Mouse (Mus musculus): ENCODE measurements around the gene Prpf19. TPM values are rescaled to one million over a fixed set of nuclear protein-coding genes. Genes with fewer than 3 reads are reported as not detected.

Gene Prpf19
- polyA plus RNA-seq, 1 experiment from 2014 or later = 50.9 TPM

GRCm38 (mm10) chr19:10869886-10870527 lies 25.0 kb upstream of the Prpf19 start, which contains the start of gene Tmem132a:
Tmem132a (minus strand) TSS chr19:10869940.
- peak within 1 kb of the TSS; percentile 84 for H3K4me3 ChIP-seq
- peak within 1 kb of the TSS; percentile 92 for H3K9ac ChIP-seq
- peaks cover 34% of the 10 kb centered on the region for H3K4me1 ChIP-seq
- peak; percentile 46 for ATAC-seq (ENCODE audit: low FRiP score, low read depth)
- no peaks in the 10 kb centered on the region for H3K9me3 ChIP-seq
- H3K27ac ChIP-seq = peak within 1 kb of the TSS; percentile 90
- H3K27me3 ChIP-seq = no peaks in the 10 kb centered on the region
- H3K4me2 ChIP-seq (replicated peaks) = peak within 1 kb of the TSS; percentile 91
- H3K36me3 ChIP-seq = peaks cover 63% of the 10 kb centered on the region
- WGBS = 4% methylated on average over 8 of the region's 8 CpGs

DNA sequence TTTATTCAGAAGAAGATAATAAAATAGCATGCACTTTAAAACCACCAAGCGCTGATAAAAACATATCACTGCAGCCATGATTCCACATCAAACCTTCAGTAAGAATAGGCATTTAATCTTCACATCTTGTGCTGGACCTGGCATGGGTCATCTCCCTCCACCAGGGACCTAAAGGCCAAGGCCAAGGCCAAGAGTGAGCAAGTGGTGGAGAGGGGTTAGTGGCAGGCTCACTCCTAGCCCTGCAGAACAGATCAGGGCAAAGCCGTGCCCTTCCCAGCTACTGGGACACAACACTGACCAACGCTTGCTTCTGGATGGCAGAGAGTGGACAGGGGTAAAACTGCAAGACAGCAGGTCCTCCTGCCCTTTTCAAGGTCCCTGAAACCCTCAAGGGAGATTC lies 24.4 kb upstream of the Prpf19 start:
- Histone ChIP-seq H3K9me3 (no peaks in the 10 kb centered on the region), H3K4me2 (replicated peaks) (peak overlapping the region; percentile 91; the same call in 1 of the 2 replicates), H3K27me3 (no peaks in the 10 kb centered on the region), H3K9ac (peak overlapping the region; percentile 56), H3K27ac (peak overlapping the region; percentile 90), H3K4me3 (peak overlapping the region; percentile 84; the same call in 1 of the 2 replicates), H3K36me3 (peaks cover 59% of the 10 kb centered on the region), H3K4me1 (peaks cover 34% of the 10 kb centered on the region)
- 85% methylated on average over 3 of the region's 3 CpGs for WGBS
- ATAC-seq (ENCODE audit: low FRiP score, low read depth) = no peak

GRCm38 (mm10) chr19:10871328-10871961 lies 23.6 kb upstream of the Prpf19 start:
- WGBS = 80% methylated on average over 14 of the region's 14 CpGs
- Histone ChIP-seq H3K4me1 (peaks cover 34% of the 10 kb centered on the region), H3K9me3 (no peaks in the 10 kb centered on the region), H3K27me3 (no peaks in the 10 kb centered on the region), H3K9ac (no peak overlapping the region), H3K27ac (no peak overlapping the region), H3K36me3 (peaks cover 52% of the 10 kb centered on the region), H3K4me2 (replicated peaks) (no peak overlapping the region), H3K4me3 (no peak overlapping the region)
- ATAC-seq (ENCODE audit: low FRiP score, low read depth) = no peak

DNA sequence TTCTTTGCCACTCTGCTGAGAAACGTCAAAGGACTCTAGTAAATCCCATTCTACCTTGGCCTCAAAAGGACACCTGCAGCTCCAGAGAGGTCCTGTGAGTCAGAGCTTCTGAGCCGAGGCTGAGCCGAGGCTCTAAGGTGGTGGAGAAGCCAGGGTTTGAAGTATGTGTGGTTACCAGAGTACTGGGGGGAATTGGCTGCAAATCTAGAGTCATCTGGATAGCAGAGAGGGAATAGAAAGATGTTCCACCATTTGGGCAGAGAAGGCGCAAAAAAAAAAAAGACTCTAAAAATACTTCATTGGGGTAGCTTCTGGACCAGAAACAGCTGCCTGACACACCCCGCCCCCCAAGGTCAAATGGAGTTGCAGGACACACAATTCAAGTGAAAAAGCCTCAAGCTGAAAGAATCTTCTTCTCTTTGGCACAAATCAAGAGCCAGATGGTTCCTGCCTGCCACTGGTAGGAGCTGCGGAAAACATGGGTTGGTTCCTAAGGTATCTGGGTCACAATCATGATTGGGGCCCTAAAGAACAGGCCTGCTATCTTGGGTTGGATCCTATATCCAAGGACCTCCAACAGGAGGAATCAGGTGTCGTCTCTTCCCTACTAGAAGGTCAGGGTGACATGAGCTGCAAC lies 16.7 kb upstream of the Prpf19 start:
- Histone ChIP-seq H3K9me3 (peaks cover 2% of the 10 kb centered on the region; the same call in 1 of the 2 replicates), H3K27me3 (no peaks in the 10 kb centered on the region), H3K4me2 (replicated peaks) (no peak overlapping the region), H3K4me3 (no peak overlapping the region), H3K36me3 (peaks cover 31% of the 10 kb centered on the region), H3K9ac (no peak overlapping the region), H3K27ac (no peak overlapping the region), H3K4me1 (peaks cover 17% of the 10 kb centered on the region)
- no peak for ATAC-seq (ENCODE audit: low FRiP score, low read depth)
- 87% methylated on average over 7 of the region's 7 CpGs for WGBS

GRCm38 (mm10) chr19:10880085-10880974 lies 14.7 kb upstream of the Prpf19 start:
- H3K4me1 ChIP-seq = peaks cover 17% of the 10 kb centered on the region
- H3K36me3 ChIP-seq = peaks cover 15% of the 10 kb centered on the region
- H3K27ac ChIP-seq = no peak overlapping the region; the same call in 1 of the 2 replicates
- ATAC-seq (ENCODE audit: low FRiP score, low read depth) = no peak
- WGBS = 58% methylated on average over 6 of the region's 7 CpGs
- peak overlapping the region; percentile 77 for H3K9ac ChIP-seq
- peak overlapping the region; percentile 94 for H3K4me2 ChIP-seq (replicated peaks)
- no peaks in the 10 kb centered on the region for H3K27me3 ChIP-seq
- H3K9me3 ChIP-seq = peaks cover 12% of the 10 kb centered on the region
- H3K4me3 ChIP-seq = peak overlapping the region; percentile 65

DNA sequence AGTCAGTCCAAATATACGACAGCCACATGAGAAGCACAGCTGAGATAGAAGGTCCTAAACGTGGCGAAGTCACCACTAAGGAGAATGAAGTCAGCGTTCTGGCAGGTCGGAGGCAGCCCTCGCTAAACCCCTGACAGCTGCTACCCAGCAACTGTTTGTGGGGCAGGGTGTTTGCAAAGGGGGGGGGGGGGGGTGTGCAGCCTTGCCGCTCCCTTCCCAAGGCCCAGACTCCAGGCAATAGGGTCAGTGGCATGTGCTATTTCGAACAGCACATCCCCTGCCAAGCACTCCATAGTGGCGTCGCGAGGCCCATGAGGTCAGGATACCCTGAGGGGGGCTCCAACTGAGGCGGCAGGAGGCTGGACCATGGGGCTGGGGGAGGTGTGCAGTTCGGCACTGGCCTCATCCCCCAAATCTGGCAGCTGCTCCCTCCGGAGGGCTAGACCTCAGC lies 14.0 kb upstream of the Prpf19 start:
- Histone ChIP-seq H3K27ac (peak overlapping the region; percentile 34; the same call in 1 of the 2 replicates), H3K4me3 (peak overlapping the region; percentile 65), H3K9me3 (peaks cover 14% of the 10 kb centered on the region), H3K4me1 (peaks cover 17% of the 10 kb centered on the region), H3K9ac (peak overlapping the region; percentile 77), H3K36me3 (peaks cover 14% of the 10 kb centered on the region), H3K27me3 (no peaks in the 10 kb centered on the region), H3K4me2 (replicated peaks) (peak overlapping the region; percentile 94)
- ATAC-seq (ENCODE audit: low FRiP score, low read depth) = peak; percentile 56; the same call in 1 of the 2 replicates
- WGBS = 5% methylated on average over 14 of the region's 14 CpGs

- Histone ChIP-seq H3K4me2 (replicated peaks) (peak within 1 kb of the TSS; percentile 94), H3K27ac (peak within 1 kb of the TSS; percentile 97), H3K36me3 (peaks cover 14% of the 10 kb centered on the region), H3K4me1 (peaks cover 17% of the 10 kb centered on the region), H3K9ac (peak within 1 kb of the TSS; percentile 77), H3K4me3 (peak within 1 kb of the TSS; percentile 65), H3K27me3 (no peaks in the 10 kb centered on the region), H3K9me3 (peaks cover 14% of the 10 kb centered on the region)
- peak; percentile 91 for ATAC-seq (ENCODE audit: low FRiP score, low read depth)
- WGBS = under 1% methylated on average over 49 of the region's 49 CpGs
These were observed 13.4 kb upstream of the Prpf19 start, which contains the start of gene Tmem109 for GRCm38 (mm10) chr19:10881426-10882154. Tmem109 (minus strand) TSS chr19:10882001.

- no peak overlapping the region for H3K27ac ChIP-seq
- no peak overlapping the region for H3K4me3 ChIP-seq
- H3K36me3 ChIP-seq = peaks cover under 1% of the 10 kb centered on the region
- no peaks in the 10 kb centered on the region for H3K9me3 ChIP-seq
- no peak overlapping the region for H3K9ac ChIP-seq
- ATAC-seq (ENCODE audit: low FRiP score, low read depth) = no peak
- H3K4me1 ChIP-seq = peaks cover 18% of the 10 kb centered on the region
- 93% methylated on average over 3 of the region's 3 CpGs for WGBS
- H3K4me2 ChIP-seq (replicated peaks) = no peak overlapping the region
- H3K27me3 ChIP-seq = no peaks in the 10 kb centered on the region
These were observed 2.8 kb upstream of the Prpf19 start for GRCm38 (mm10) chr19:10892201-10892600.

DNA sequence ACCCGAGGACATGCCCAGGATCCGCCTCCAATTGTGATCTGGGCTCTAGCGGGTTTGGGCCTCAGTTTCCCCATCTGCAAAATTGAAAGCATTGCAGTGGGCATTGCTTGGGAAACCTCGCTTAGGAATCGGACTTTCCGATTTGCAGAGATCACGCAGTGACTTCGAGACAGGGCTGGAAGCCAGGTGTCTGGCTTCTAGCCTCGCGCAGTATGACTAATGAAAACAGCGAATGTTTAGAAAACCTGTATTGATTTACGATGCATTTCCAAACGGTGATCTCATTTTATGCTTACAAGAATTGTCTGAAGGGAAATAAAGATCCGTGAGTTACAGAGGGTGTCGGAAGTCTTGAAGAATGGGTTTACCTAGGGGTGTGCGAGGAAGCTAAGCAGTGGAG lies 677 bp downstream of the Prpf19 start:
- 1% methylated on average over 16 of the region's 16 CpGs for WGBS
- Histone ChIP-seq H3K4me1 (peaks cover 21% of the 10 kb centered on the region), H3K4me2 (replicated peaks) (peak overlapping the region; percentile 94), H3K4me3 (peak overlapping the region; percentile 92), H3K9me3 (no peaks in the 10 kb centered on the region), H3K27me3 (no peaks in the 10 kb centered on the region), H3K27ac (peak overlapping the region; percentile 94), H3K36me3 (peaks cover 36% of the 10 kb centered on the region), H3K9ac (peak overlapping the region; percentile 96)
- no peak for ATAC-seq (ENCODE audit: low FRiP score, low read depth)

DNA sequence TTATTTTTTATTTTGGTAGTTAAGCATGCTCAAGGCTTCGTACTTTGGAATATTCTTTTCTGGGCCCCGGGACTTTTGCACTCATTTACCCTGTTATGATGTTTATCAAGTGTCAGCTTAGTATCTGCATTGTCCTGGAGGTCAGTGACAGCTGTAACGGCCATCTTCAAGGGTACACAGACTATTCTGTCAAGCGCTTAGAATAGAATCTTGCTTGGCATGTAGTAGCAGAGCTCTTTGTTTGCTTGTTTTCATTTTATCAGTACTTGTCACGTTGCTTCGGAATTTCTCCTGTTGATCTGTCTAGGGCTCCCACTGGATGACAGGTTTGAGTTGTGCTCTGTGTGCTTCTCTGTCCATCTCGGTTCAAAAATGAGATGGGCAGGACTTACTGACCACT lies 1.8 kb downstream of the Prpf19 start:
- ATAC-seq (ENCODE audit: low FRiP score, low read depth) = no peak
- peaks cover 47% of the 10 kb centered on the region for H3K36me3 ChIP-seq
- peak overlapping the region; percentile 94 for H3K4me2 ChIP-seq (replicated peaks)
- H3K9me3 ChIP-seq = no peaks in the 10 kb centered on the region
- H3K27me3 ChIP-seq = no peaks in the 10 kb centered on the region
- H3K27ac ChIP-seq = no peak overlapping the region
- H3K9ac ChIP-seq = peak overlapping the region; percentile 96
- H3K4me1 ChIP-seq = peaks cover 21% of the 10 kb centered on the region
- 85% methylated on average over 7 of the region's 7 CpGs for WGBS
- H3K4me3 ChIP-seq = peak overlapping the region; percentile 92

DNA sequence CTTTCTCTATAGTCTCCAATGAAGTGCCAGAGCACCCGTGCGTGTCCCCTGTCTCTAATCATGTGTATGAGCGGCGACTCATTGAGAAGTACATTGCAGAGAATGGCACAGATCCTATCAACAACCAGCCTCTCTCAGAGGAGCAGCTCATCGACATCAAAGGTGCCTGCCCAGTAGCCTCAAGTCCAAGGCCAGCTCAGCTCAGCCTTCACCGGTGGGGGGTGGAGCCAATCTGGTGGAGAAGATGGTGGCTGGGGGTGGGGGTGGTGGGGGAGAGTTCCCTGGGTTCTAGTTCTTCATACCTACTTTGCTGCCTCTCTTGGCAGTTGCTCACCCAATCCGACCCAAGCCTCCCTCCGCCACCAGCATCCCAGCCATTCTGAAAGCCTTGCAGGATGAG lies 2.5 kb downstream of the Prpf19 start:
- ATAC-seq (ENCODE audit: low FRiP score, low read depth) = no peak
- Histone ChIP-seq H3K4me1 (peaks cover 21% of the 10 kb centered on the region), H3K27me3 (no peaks in the 10 kb centered on the region), H3K9ac (peak overlapping the region; percentile 19; the same call in 1 of the 2 replicates), H3K4me2 (replicated peaks) (peak overlapping the region; percentile 94; the same call in 1 of the 2 replicates), H3K27ac (no peak overlapping the region), H3K9me3 (no peaks in the 10 kb centered on the region), H3K36me3 (peaks cover 53% of the 10 kb centered on the region), H3K4me3 (0 out of 2 replicates have a peak overlapping the region, but pooled peaks have one; percentile 92)
- 81% methylated on average over 8 of the region's 8 CpGs for WGBS
